Mouse (Mus musculus): Measurements from ENCODE around the gene Pbx3. TPM values are rescaled to one million over a fixed set of nuclear protein-coding genes. Genes with fewer than 3 reads are reported as not detected.

Pbx3 gene
- polyA plus RNA-seq, 1 experiment from 2014 or later = 19.6 TPM

DNA sequence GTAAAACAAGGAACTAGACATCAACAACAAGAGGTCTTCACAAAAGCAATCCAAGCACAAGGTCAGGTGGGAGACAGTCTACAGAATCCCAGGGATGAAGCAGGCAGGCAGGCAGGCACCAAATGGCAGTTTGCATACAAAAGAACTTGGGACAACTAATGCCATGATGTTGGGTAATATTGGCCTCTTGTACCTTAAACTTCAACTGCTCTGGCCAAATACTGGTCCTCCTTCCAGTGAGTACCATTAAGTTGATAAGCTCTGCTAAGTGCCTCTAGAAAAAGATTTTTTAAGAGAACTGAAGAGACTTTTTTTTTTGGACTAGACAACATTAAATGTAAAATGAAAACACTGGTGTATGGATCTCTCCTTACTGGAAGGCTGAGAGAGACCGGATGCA lies 83.2 kb downstream of the Pbx3 start:
- Histone ChIP-seq H3K4me2 (no peak overlapping the region), H3K27ac (no peak overlapping the region), H3K4me1 (replicated peaks) (peaks cover 19% of the 10 kb centered on the region), H3K4me3 (replicated peaks) (no peak overlapping the region), H3K9me3 (no peaks in the 10 kb centered on the region), H3K9ac (replicated peaks) (no peak overlapping the region), H3K36me3 (no peaks in the 10 kb centered on the region), H3K27me3 (peaks cover 3% of the 10 kb centered on the region; the same call in 1 of the 2 replicates)
- ATAC-seq (ENCODE audit: insufficient number of reproducible peaks, insufficient read depth, low FRiP score, low TSS enrichment, low read depth) = no peak
- 75% methylated on average over 1 of the region's 1 CpGs for WGBS

DNA sequence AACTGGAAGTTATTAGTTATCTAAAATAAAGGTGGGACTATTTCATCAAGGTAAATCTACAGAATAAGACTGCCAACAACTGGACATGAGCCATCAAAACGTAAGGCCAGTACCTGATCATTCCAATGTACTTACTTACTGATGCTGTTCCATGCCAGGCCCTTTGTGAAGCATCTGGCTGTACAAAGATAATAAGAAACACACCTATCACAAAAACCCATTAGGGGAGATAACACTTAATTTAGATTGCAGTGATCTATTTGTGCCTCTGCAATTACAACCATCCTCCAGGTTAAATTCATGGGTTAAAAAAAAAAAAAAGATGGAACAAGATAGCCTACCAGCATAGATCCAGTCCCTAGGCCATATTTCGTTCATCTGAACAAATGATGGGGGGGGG lies 88.7 kb downstream of the Pbx3 start:
- Histone ChIP-seq H3K4me1 (replicated peaks) (peaks cover 25% of the 10 kb centered on the region), H3K4me3 (replicated peaks) (no peak overlapping the region), H3K36me3 (no peaks in the 10 kb centered on the region), H3K9me3 (no peaks in the 10 kb centered on the region), H3K27ac (no peak overlapping the region), H3K27me3 (no peaks in the 10 kb centered on the region), H3K9ac (replicated peaks) (no peak overlapping the region), H3K4me2 (no peak overlapping the region)
- 74% methylated on average over 2 of the region's 2 CpGs for WGBS
- no peak for ATAC-seq (ENCODE audit: insufficient number of reproducible peaks, insufficient read depth, low FRiP score, low TSS enrichment, low read depth)

DNA sequence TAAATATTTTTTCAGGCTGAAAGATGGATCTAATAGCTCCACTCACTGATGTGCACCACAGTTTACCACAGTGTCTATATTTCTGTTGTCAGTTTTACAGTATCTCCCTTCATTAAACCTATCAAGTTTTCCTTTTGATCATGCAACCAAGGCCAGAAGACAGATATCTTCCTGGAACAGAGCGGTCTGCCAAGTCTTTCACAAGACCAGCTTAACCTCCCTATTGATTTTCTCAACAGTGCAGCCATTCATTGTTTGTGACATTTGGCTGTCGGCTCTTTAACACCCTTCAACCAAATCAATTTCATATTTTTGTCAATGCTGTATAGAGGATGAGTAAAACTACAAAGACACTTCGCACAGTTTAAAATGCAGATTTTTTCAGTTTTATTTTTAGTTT lies 91.9 kb downstream of the Pbx3 start:
- 84% methylated on average over 3 of the region's 3 CpGs for WGBS
- Histone ChIP-seq H3K4me3 (replicated peaks) (no peak overlapping the region), H3K36me3 (no peaks in the 10 kb centered on the region), H3K27ac (no peak overlapping the region), H3K4me2 (no peak overlapping the region), H3K27me3 (no peaks in the 10 kb centered on the region), H3K9me3 (no peaks in the 10 kb centered on the region), H3K9ac (replicated peaks) (no peak overlapping the region), H3K4me1 (replicated peaks) (peaks cover 15% of the 10 kb centered on the region)
- no peak for ATAC-seq (ENCODE audit: insufficient number of reproducible peaks, insufficient read depth, low FRiP score, low TSS enrichment, low read depth)

DNA sequence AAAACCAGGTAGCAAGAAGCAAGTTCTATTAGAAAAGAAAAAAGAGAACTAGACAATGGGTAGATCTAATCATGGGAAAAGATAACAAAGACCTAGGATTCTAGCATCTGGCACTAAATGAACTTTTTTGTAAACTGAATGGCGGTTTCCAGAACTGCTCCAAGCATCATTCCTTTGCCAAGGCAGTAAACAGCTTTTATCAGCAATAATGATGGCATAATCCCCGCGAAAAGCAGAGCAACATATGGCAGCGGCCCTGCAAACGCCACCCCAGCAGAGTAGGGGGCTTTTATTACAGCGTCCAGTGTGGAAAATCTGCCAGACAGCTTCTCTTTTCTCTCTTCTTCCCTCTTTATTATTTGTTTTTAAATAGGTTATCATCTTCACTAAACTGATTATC lies 93.2 kb downstream of the Pbx3 start:
- Histone ChIP-seq H3K36me3 (no peaks in the 10 kb centered on the region), H3K4me2 (no peak overlapping the region), H3K9ac (replicated peaks) (no peak overlapping the region), H3K27ac (no peak overlapping the region), H3K27me3 (no peaks in the 10 kb centered on the region), H3K4me3 (replicated peaks) (no peak overlapping the region), H3K4me1 (replicated peaks) (peaks cover 15% of the 10 kb centered on the region), H3K9me3 (no peaks in the 10 kb centered on the region)
- no peak for ATAC-seq (ENCODE audit: insufficient number of reproducible peaks, insufficient read depth, low FRiP score, low TSS enrichment, low read depth)
- WGBS = 12% methylated on average over 6 of the region's 6 CpGs

DNA sequence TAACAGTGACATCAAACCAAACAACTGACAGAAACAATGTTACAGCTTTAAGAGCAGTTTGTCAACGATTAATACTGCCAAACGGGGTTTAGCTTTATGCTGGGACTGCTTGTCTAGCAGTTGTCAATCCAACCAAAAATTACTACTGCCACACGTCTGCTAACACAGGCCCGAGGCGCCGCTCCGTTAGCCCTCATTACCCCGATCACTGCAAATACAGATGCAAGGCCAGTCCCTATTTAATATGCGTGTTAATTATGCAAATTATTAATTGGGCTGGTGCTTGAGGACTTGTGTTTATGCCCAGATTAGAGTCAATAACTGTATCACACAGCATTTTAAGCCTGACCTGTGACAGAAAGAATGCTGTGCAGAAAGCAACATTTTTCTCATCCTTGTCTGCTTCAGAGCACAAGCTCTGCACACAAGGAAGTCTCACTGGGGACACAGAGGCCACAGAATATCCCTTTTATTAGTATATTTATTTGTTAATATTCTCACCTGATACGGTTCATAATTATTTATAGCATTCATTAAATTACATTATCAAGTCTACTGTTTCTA lies 97.2 kb downstream of the Pbx3 start:
- peaks cover 17% of the 10 kb centered on the region for H3K4me1 ChIP-seq (replicated peaks)
- no peaks in the 10 kb centered on the region for H3K27me3 ChIP-seq
- no peaks in the 10 kb centered on the region for H3K36me3 ChIP-seq
- no peak overlapping the region for H3K4me2 ChIP-seq
- H3K4me3 ChIP-seq (replicated peaks) = no peak overlapping the region
- ATAC-seq (ENCODE audit: insufficient number of reproducible peaks, insufficient read depth, low FRiP score, low TSS enrichment, low read depth) = no peak
- no peak overlapping the region for H3K9ac ChIP-seq (replicated peaks)
- no peaks in the 10 kb centered on the region for H3K9me3 ChIP-seq
- 73% methylated on average over 10 of the region's 10 CpGs for WGBS
- H3K27ac ChIP-seq = no peak overlapping the region

DNA sequence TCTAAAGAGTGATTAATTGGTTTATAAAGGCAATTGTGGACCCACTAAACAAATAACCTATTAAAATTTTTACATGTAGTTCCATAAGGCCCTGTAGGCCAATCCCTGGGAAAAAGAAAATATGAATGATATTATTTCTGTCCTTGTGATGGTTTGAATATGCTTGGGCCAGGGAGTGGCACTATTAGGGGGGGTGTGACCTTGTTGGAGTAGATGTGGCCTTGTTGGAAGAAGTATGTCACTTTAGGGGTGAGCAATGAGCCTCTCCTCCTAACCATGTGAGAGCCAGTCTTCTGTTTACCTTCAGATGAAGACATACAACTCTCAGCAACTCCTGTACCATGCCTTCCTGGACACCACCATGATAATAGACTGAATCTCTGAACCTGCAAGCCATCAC lies 110.9 kb downstream of the Pbx3 start:
- Histone ChIP-seq H3K36me3 (no peaks in the 10 kb centered on the region), H3K4me3 (replicated peaks) (no peak overlapping the region), H3K4me2 (no peak overlapping the region), H3K27ac (no peak overlapping the region), H3K4me1 (replicated peaks) (no peaks in the 10 kb centered on the region), H3K9ac (replicated peaks) (no peak overlapping the region), H3K9me3 (no peaks in the 10 kb centered on the region), H3K27me3 (0 out of 2 replicates have a peak, but pooled peaks cover 2% of the 10 kb centered on the region)
- ATAC-seq (ENCODE audit: insufficient number of reproducible peaks, insufficient read depth, low FRiP score, low TSS enrichment, low read depth) = no peak

DNA sequence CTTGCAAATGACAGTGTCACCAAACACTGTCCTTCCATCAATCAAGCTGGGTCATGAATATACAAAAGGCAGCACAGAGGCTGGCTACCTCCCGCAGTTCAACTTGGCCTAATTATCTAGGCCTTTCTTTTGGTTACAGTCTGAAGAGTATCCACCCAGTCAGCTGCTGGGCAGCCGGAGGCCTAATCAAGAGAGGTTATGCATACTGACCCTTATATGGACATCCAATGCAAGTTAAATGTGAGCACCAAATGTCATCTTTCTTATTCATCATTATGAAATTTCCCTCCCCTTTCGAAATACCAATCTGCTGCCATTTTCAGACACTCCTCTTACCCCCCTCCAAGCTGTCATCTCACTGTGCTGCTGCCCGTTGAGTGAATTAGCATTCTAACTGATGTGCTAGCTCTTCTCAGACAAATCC lies 112.3 kb downstream of the Pbx3 start:
- no peak for ATAC-seq (ENCODE audit: insufficient number of reproducible peaks, insufficient read depth, low FRiP score, low TSS enrichment, low read depth)
- H3K4me1 ChIP-seq (replicated peaks) = no peaks in the 10 kb centered on the region; the same call in 1 of the 2 replicates
- 0 out of 2 replicates have a peak, but pooled peaks cover 2% of the 10 kb centered on the region for H3K27me3 ChIP-seq
- H3K9ac ChIP-seq (replicated peaks) = no peak overlapping the region
- no peaks in the 10 kb centered on the region for H3K9me3 ChIP-seq
- H3K4me2 ChIP-seq = no peak overlapping the region
- no peak overlapping the region for H3K27ac ChIP-seq
- H3K4me3 ChIP-seq (replicated peaks) = no peak overlapping the region
- WGBS = 48% methylated on average over 4 of the region's 4 CpGs
- H3K36me3 ChIP-seq = no peaks in the 10 kb centered on the region

DNA sequence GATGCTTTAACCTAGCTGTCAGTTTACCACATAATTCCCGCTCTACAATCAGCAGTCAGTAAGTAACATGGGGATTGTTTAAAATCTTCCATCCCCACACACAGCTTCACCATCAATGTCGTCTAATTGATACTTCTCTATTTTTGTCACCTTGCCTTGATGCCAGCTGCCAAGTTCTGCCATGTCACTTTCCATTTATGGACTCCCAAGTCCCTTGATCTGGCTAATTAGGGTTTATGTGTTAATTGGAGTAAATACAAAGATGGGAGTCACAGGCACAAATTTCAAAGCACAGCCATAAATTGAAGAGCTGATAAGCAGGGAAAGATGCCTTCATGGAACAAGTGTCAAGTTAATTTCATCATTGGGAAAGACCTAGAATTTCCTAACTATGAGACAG lies 114.7 kb downstream of the Pbx3 start:
- no peak overlapping the region for H3K4me2 ChIP-seq
- H3K4me1 ChIP-seq (replicated peaks) = peaks cover 6% of the 10 kb centered on the region
- 0 out of 2 replicates have a peak, but pooled peaks cover 2% of the 10 kb centered on the region for H3K27me3 ChIP-seq
- H3K36me3 ChIP-seq = no peaks in the 10 kb centered on the region
- H3K9me3 ChIP-seq = no peaks in the 10 kb centered on the region
- H3K4me3 ChIP-seq (replicated peaks) = no peak overlapping the region
- 47% methylated on average over 2 of the region's 2 CpGs for WGBS
- no peak overlapping the region for H3K9ac ChIP-seq (replicated peaks)
- no peak for ATAC-seq (ENCODE audit: insufficient number of reproducible peaks, insufficient read depth, low FRiP score, low TSS enrichment, low read depth)
- no peak overlapping the region for H3K27ac ChIP-seq

DNA sequence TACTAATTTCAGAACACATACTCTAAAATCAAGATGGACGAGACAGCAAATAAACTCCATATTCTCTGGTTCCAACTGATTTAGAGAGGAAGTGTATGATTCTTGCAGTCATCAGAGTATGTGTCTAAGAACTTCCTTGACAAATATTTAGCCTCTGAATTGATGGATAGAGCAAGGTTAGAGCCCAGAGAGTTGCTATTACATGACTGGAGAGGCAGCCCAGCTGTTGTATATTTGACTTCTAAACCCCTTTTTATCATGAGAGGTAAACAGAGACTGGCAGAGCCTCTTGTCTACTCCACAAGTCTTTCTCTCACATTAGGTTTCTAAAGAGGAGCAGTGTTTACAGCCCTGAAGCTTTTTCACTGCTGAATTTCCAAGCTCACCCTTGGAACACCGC lies 115.3 kb downstream of the Pbx3 start:
- 0 out of 2 replicates have a peak, but pooled peaks cover 2% of the 10 kb centered on the region for H3K27me3 ChIP-seq
- H3K9me3 ChIP-seq = no peaks in the 10 kb centered on the region
- H3K4me1 ChIP-seq (replicated peaks) = peaks cover 13% of the 10 kb centered on the region
- H3K4me2 ChIP-seq = no peak overlapping the region
- no peaks in the 10 kb centered on the region for H3K36me3 ChIP-seq
- WGBS = 75% methylated on average over 2 of the region's 2 CpGs
- H3K9ac ChIP-seq (replicated peaks) = no peak overlapping the region
- no peak overlapping the region for H3K27ac ChIP-seq
- no peak for ATAC-seq (ENCODE audit: insufficient number of reproducible peaks, insufficient read depth, low FRiP score, low TSS enrichment, low read depth)
- no peak overlapping the region for H3K4me3 ChIP-seq (replicated peaks)

DNA sequence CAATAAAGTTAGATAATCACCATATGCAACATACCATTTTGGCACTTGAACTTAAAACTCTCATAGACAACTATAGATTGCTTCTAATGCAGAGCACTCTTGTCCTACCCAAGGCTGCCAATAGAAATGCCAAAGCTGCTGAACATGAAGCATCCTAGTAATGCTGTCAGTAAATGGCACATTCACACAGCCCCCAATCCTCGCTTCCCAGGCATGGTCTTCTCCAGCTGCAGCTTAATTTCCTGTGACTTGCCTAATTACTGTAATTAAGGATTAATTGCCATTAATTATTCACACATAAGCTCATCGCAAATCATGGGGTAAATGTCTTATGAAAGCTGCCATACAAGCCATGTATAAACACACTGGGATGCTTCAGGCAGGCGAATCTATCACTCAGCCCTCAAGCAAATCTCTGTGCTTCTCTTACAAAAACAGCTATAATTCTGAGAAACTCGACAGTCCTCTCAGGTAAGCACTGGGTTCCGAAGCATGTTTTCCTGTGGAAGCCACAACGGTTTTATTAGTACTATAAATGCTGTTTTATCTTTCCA lies 116.9 kb downstream of the Pbx3 start:
- Histone ChIP-seq H3K4me1 (replicated peaks) (peaks cover 18% of the 10 kb centered on the region), H3K4me3 (replicated peaks) (no peak overlapping the region), H3K36me3 (no peaks in the 10 kb centered on the region), H3K27ac (no peak overlapping the region), H3K9ac (replicated peaks) (no peak overlapping the region), H3K9me3 (no peaks in the 10 kb centered on the region), H3K27me3 (0 out of 2 replicates have a peak, but pooled peaks cover 2% of the 10 kb centered on the region), H3K4me2 (no peak overlapping the region)
- WGBS = 52% methylated on average over 6 of the region's 6 CpGs
- no peak for ATAC-seq (ENCODE audit: insufficient number of reproducible peaks, insufficient read depth, low FRiP score, low TSS enrichment, low read depth)

DNA sequence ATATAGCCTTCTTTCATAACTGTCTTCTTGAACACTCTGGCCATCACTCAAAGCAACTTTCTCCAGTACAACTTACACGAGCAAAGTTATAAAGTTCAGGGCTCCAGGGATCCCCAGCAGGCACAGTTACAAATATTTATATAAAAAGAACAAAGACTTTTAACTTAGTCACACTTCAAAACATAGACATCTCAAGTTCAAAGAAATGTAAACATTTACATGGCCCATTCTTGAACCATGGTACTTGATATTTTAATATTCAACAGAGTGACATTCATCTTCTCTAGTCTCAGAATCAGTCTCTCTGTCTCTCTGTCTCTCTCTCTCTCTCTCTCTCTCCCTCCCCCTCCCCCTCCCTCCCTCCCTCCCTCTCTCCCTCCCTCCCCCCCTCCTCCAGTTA lies 119.3 kb downstream of the Pbx3 start:
- Histone ChIP-seq H3K9me3 (no peaks in the 10 kb centered on the region), H3K27ac (no peak overlapping the region), H3K4me2 (no peak overlapping the region), H3K4me3 (replicated peaks) (no peak overlapping the region), H3K9ac (replicated peaks) (no peak overlapping the region), H3K36me3 (no peaks in the 10 kb centered on the region), H3K27me3 (0 out of 2 replicates have a peak, but pooled peaks cover 2% of the 10 kb centered on the region), H3K4me1 (replicated peaks) (peaks cover 25% of the 10 kb centered on the region)
- no peak for ATAC-seq (ENCODE audit: insufficient number of reproducible peaks, insufficient read depth, low FRiP score, low TSS enrichment, low read depth)
- WGBS = 3% methylated on average over 1 of the region's 1 CpGs

DNA sequence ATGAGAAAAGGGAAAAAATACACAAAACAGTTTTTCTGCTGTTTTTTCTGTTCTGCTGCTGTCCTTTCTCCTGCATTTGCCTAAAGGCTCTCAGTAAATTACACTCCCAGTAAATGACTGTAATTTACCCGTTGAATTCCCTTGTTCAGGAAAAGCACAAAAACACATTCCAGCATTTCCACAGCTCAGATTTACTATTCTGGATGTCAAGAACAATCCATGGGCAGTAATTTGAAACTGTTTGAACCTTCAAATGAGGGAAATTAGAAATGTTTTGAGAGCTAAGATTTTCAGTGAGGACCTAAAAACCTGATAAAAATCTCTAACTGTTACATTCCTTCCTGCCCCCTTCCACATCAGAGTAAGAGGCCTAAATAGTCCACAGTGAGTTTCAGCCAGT lies 119.8 kb downstream of the Pbx3 start:
- no peaks in the 10 kb centered on the region for H3K36me3 ChIP-seq
- H3K9me3 ChIP-seq = no peaks in the 10 kb centered on the region
- no peak for ATAC-seq (ENCODE audit: insufficient number of reproducible peaks, insufficient read depth, low FRiP score, low TSS enrichment, low read depth)
- H3K4me2 ChIP-seq = no peak overlapping the region
- WGBS = 2% methylated on average over 1 of the region's 1 CpGs
- H3K27me3 ChIP-seq = 0 out of 2 replicates have a peak, but pooled peaks cover 2% of the 10 kb centered on the region
- H3K9ac ChIP-seq (replicated peaks) = no peak overlapping the region
- H3K4me3 ChIP-seq (replicated peaks) = no peak overlapping the region
- H3K27ac ChIP-seq = no peak overlapping the region
- peaks cover 26% of the 10 kb centered on the region for H3K4me1 ChIP-seq (replicated peaks)
